Mouse (Mus musculus): ENCODE measurements at regions not wholly inside any gene's neighbourhood (a gene's known extent, or its start where the extent isn't known, plus 50 kb on each side); places are given as distances from the start of the nearest gene placed in this dataset.

GRCm38 (mm10) chr15:36346126-36346525 is 661.4 kb downstream of the Zfp706 start:
- no peak overlapping the region for H3K27ac ChIP-seq (ENCODE audit: low read depth, low read length)
- H3K36me3 ChIP-seq (ENCODE audit: control insufficient read depth, insufficient read depth, low read length) = no peaks in the 10 kb centered on the region
- H3K4me3 ChIP-seq (ENCODE audit: low read depth, low read length) = no peak overlapping the region
- H3K4me2 ChIP-seq (replicated peaks; ENCODE audit: low read depth, low read length) = no peak overlapping the region
- no peak for DNase-seq (ENCODE audit: low spot score)
- H3K27me3 ChIP-seq (ENCODE audit: control insufficient read depth, insufficient read depth, low read length) = no peaks in the 10 kb centered on the region
- no peaks in the 10 kb centered on the region for H3K4me1 ChIP-seq (replicated peaks; ENCODE audit: control insufficient read depth, insufficient read depth, low read length)
- 88% methylated on average over 5 of the region's 5 CpGs for WGBS
- H3K9me3 ChIP-seq (ENCODE audit: control insufficient read depth, low read length) = no peaks in the 10 kb centered on the region
- no peak for ATAC-seq (ENCODE audit: low FRiP score)
- no peak overlapping the region for H3K9ac ChIP-seq (ENCODE audit: low read depth, low read length)

- ATAC-seq (ENCODE audit: low FRiP score) (no peak), DNase-seq (ENCODE audit: low spot score) (no peak)
- no peak overlapping the region for H3K27ac ChIP-seq (ENCODE audit: low read depth, low read length)
- H3K36me3 ChIP-seq (ENCODE audit: control insufficient read depth, insufficient read depth, low read length) = no peaks in the 10 kb centered on the region
- no peak overlapping the region for H3K9ac ChIP-seq (ENCODE audit: low read depth, low read length)
- H3K27me3 ChIP-seq (ENCODE audit: control insufficient read depth, insufficient read depth, low read length) = no peaks in the 10 kb centered on the region
- H3K4me2 ChIP-seq (replicated peaks; ENCODE audit: low read depth, low read length) = no peak overlapping the region
- H3K4me1 ChIP-seq (replicated peaks; ENCODE audit: control insufficient read depth, insufficient read depth, low read length) = no peaks in the 10 kb centered on the region
- H3K9me3 ChIP-seq (ENCODE audit: control insufficient read depth, low read length) = no peaks in the 10 kb centered on the region
- H3K4me3 ChIP-seq (ENCODE audit: low read depth, low read length) = no peak overlapping the region
- WGBS = 88% methylated on average over 4 of the region's 4 CpGs
These were observed 662.2 kb downstream of the Zfp706 start for GRCm38 (mm10) chr15:36345413-36345812.

DNA sequence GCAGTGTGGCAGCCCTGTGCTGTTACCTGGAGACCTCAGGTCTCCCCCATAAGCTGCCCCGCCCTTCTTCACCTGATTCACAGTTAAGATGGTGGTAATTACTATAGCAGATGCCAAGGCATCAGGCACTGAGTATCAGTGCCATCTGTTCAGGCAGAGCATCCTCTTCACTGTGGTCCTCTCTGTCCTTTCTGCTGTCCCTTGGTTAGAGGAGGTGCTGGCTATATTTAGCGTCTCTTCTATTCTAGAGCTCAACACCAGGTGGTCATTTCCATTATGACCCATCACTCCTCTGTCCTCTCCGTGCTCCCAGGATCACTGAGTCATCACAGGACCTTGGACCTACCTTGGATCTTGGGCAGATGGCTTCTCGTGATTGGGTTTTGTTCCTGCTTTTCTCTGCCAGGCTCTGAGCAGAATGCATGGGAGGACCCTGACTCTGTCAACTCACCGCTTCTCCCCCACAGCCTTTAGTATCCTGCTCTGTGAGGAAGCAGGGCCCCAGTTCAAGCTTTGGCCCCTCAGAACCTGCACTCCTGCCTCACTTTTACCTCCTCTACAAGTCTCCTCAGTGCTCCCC is 667.5 kb downstream of the Zfp706 start:
- DNase-seq (ENCODE audit: low spot score) = no peak
- H3K27me3 ChIP-seq (ENCODE audit: control insufficient read depth, insufficient read depth, low read length) = no peaks in the 10 kb centered on the region
- no peak for ATAC-seq (ENCODE audit: low FRiP score)

DNA sequence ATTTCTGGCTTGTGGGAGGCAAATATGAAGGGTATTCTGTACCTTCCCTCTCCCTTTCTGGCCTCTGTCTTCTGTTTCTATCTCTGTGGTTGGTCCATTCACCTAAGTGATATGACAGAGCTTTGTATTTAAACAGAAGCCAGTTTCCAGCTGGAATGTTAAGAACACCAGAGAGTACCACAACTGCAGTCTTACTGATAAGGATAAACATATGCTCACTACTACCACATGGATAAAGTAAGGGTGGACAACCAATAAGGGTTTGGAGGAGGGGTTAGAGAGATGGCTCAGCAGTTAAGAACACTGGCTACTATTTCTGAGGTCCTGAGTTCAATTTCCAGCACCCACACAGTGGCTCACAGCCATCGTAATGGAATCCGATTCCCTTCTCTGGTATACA is 668.8 kb downstream of the Zfp706 start:
- no peak overlapping the region for H3K9ac ChIP-seq (ENCODE audit: low read depth, low read length)
- WGBS = 85% methylated on average over 2 of the region's 2 CpGs
- H3K27ac ChIP-seq (ENCODE audit: low read depth, low read length) = no peak overlapping the region
- H3K27me3 ChIP-seq (ENCODE audit: control insufficient read depth, insufficient read depth, low read length) = no peaks in the 10 kb centered on the region
- no peaks in the 10 kb centered on the region for H3K4me1 ChIP-seq (replicated peaks; ENCODE audit: control insufficient read depth, insufficient read depth, low read length)
- no peak for DNase-seq (ENCODE audit: low spot score)
- no peaks in the 10 kb centered on the region for H3K36me3 ChIP-seq (ENCODE audit: control insufficient read depth, insufficient read depth, low read length)
- no peak overlapping the region for H3K4me2 ChIP-seq (replicated peaks; ENCODE audit: low read depth, low read length)
- no peaks in the 10 kb centered on the region for H3K9me3 ChIP-seq (ENCODE audit: control insufficient read depth, low read length)
- no peak overlapping the region for H3K4me3 ChIP-seq (ENCODE audit: low read depth, low read length)
- no peak for ATAC-seq (ENCODE audit: low FRiP score)

More for the DNA sequence above, 667.5 kb downstream of the Zfp706 start:
- H3K4me2 ChIP-seq (replicated peaks; ENCODE audit: low read depth, low read length) = no peak overlapping the region
- no peaks in the 10 kb centered on the region for H3K36me3 ChIP-seq (ENCODE audit: control insufficient read depth, insufficient read depth, low read length)
- H3K4me3 ChIP-seq (ENCODE audit: low read depth, low read length) = no peak overlapping the region
- no peaks in the 10 kb centered on the region for H3K9me3 ChIP-seq (ENCODE audit: control insufficient read depth, low read length)
- H3K4me1 ChIP-seq (replicated peaks; ENCODE audit: control insufficient read depth, insufficient read depth, low read length) = no peaks in the 10 kb centered on the region
- no peak overlapping the region for H3K27ac ChIP-seq (ENCODE audit: low read depth, low read length)
- no peak overlapping the region for H3K9ac ChIP-seq (ENCODE audit: low read depth, low read length)
- whole genome bisulfite sequencing = 86% methylated on average over 5 of the region's 5 CpGs

DNA sequence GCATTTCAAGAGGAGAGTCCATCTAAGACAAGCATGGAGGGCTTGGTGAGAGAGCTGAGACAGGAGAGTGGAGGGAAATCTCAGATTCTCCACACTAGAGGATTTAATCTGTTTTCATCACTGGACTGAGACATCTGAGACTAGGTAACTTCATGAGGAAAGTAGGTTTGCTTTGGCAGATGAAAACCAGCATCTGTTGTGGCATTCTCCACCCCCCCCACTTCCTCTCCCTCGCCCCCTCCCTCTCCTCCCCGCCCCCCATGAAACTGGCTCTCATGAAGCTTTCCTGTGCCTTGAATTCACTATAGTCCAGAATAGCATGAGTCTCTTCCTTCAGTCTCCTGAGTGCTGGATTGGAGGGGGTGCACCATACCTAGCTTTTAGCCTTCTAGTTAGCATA is 670.7 kb downstream of the Zfp706 start:
- H3K36me3 ChIP-seq (ENCODE audit: control insufficient read depth, insufficient read depth, low read length) = no peaks in the 10 kb centered on the region
- H3K9ac ChIP-seq (ENCODE audit: low read depth, low read length) = no peak overlapping the region
- ATAC-seq (ENCODE audit: low FRiP score) (no peak), DNase-seq (ENCODE audit: low spot score) (no peak)
- no peak overlapping the region for H3K27ac ChIP-seq (ENCODE audit: low read depth, low read length)
- H3K4me3 ChIP-seq (ENCODE audit: low read depth, low read length) = no peak overlapping the region
- H3K4me2 ChIP-seq (replicated peaks; ENCODE audit: low read depth, low read length) = no peak overlapping the region
- 83% methylated on average over 2 of the region's 2 CpGs for WGBS
- no peaks in the 10 kb centered on the region for H3K9me3 ChIP-seq (ENCODE audit: control insufficient read depth, low read length)
- H3K27me3 ChIP-seq (ENCODE audit: control insufficient read depth, insufficient read depth, low read length) = no peaks in the 10 kb centered on the region
- no peaks in the 10 kb centered on the region for H3K4me1 ChIP-seq (replicated peaks; ENCODE audit: control insufficient read depth, insufficient read depth, low read length)

DNA sequence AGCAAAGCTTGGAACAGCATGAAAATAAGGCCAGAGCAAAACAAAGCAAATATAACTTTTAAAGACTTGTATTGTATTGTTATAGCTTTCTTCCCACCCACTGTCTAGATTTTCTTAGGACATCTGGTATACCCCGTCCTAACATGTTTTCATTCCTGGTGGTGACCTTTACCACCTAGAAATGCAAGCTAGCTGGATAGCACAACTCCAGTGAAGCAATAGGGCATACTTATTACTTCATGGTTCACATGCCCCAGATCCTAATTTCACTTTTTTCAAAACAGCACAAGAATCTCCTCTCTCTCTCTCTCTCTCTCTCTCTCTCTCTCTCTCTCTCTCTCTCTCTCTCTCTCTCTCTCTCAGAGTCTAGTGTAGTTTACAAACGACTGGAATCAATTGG is 672.5 kb downstream of the Zfp706 start:
- no peak for DNase-seq (ENCODE audit: low spot score)
- Histone ChIP-seq H3K4me3 (ENCODE audit: low read depth, low read length) (no peak overlapping the region), H3K9me3 (ENCODE audit: control insufficient read depth, low read length) (no peaks in the 10 kb centered on the region), H3K27me3 (ENCODE audit: control insufficient read depth, insufficient read depth, low read length) (no peaks in the 10 kb centered on the region), H3K36me3 (ENCODE audit: control insufficient read depth, insufficient read depth, low read length) (no peaks in the 10 kb centered on the region), H3K4me1 (replicated peaks; ENCODE audit: control insufficient read depth, insufficient read depth, low read length) (no peaks in the 10 kb centered on the region), H3K9ac (ENCODE audit: low read depth, low read length) (no peak overlapping the region), H3K27ac (ENCODE audit: low read depth, low read length) (no peak overlapping the region), H3K4me2 (replicated peaks; ENCODE audit: low read depth, low read length) (no peak overlapping the region)
- WGBS = 50% methylated on average over 2 of the region's 2 CpGs
- ATAC-seq (ENCODE audit: low FRiP score) = no peak

DNA sequence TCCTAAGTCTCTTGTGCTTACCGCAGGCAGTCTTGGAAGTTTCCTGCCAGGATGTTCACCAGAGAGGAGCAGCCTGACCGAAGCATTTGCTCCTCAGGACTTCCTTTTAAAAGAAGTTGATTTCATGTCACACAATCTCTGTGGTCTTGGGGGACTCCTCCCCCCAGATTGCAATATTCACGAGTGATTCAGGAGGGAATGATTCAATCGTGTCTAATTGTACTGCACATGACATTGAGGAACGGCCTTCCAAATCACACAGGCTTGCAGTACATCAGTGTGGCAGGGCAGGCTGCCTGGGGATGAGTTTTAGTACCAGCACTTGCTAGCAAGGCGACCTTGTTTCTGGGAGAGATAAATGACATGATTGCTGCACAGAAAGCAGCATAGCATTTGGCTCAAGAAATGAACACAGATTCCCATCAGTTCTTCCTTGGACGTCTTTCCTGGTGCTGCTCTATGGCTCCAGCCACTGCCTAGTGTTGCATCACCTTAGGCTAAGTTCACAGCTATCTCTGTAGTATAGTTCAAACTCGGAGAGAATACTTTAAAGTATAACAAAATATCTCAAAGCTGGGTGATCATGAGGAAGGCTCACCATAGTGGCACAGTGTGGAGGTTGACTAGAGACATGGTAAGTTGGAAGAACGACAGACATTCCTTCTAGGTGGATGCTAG is 673.0 kb downstream of the Zfp706 start:
- H3K27ac ChIP-seq (ENCODE audit: low read depth, low read length) = no peak overlapping the region
- no peaks in the 10 kb centered on the region for H3K27me3 ChIP-seq (ENCODE audit: control insufficient read depth, insufficient read depth, low read length)
- no peak overlapping the region for H3K4me3 ChIP-seq (ENCODE audit: low read depth, low read length)
- H3K9me3 ChIP-seq (ENCODE audit: control insufficient read depth, low read length) = no peaks in the 10 kb centered on the region
- H3K36me3 ChIP-seq (ENCODE audit: control insufficient read depth, insufficient read depth, low read length) = no peaks in the 10 kb centered on the region
- no peak overlapping the region for H3K4me2 ChIP-seq (replicated peaks; ENCODE audit: low read depth, low read length)
- no peaks in the 10 kb centered on the region for H3K4me1 ChIP-seq (replicated peaks; ENCODE audit: control insufficient read depth, insufficient read depth, low read length)
- DNase-seq (ENCODE audit: low spot score) (no peak), ATAC-seq (ENCODE audit: low FRiP score) (no peak)
- H3K9ac ChIP-seq (ENCODE audit: low read depth, low read length) = no peak overlapping the region
- WGBS = 82% methylated on average over 9 of the region's 9 CpGs

DNA sequence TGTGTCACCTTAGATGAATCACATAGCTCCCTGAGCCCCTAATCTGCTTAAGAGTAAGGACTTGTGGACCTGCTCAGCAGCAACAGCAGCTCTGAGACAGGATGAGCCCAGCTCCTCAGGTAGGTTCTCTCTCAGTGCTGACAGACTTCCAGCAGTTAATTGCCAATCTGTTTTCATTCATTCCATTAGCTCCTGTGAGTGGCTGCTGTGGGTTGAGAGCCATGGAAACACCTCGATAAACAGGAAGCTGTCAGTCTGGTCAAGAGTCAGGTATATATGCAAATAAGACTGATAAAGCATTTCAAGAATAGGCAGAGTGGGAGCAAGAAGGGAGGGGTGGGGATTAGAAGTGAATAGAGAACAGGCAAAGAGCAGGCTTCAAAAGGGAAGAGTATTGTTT is 673.7 kb downstream of the Zfp706 start:
- no peak for DNase-seq (ENCODE audit: low spot score)
- 91% methylated on average over 1 of the region's 1 CpGs for WGBS

DNA sequence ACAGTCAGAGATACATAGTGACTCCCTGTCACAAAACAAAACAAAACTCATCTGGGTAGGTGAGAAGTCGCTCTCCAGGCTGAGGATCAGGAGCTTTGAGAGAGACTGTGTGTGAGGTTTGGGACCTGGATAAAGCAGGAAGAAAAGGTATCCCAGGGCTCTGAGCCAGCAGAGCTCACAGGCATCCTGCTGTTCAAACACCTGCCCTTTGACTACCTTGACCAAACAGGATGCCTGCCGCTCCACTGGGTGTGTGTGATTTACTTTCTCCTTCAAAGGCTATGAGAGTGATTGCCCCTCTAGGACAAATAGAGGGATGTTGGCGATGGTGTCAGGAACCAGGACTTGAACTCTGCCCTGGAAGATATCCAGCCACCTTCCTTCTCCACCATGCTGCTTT is 674.3 kb downstream of the Zfp706 start:
- H3K4me2 ChIP-seq (replicated peaks; ENCODE audit: low read depth, low read length) = no peak overlapping the region
- H3K27me3 ChIP-seq (ENCODE audit: control insufficient read depth, insufficient read depth, low read length) = no peaks in the 10 kb centered on the region
- no peak overlapping the region for H3K27ac ChIP-seq (ENCODE audit: low read depth, low read length)
- WGBS = 61% methylated on average over 3 of the region's 3 CpGs
- no peak for DNase-seq (ENCODE audit: low spot score)
- no peaks in the 10 kb centered on the region for H3K9me3 ChIP-seq (ENCODE audit: control insufficient read depth, low read length)
- H3K36me3 ChIP-seq (ENCODE audit: control insufficient read depth, insufficient read depth, low read length) = no peaks in the 10 kb centered on the region
- H3K4me1 ChIP-seq (replicated peaks; ENCODE audit: control insufficient read depth, insufficient read depth, low read length) = no peaks in the 10 kb centered on the region
- no peak overlapping the region for H3K9ac ChIP-seq (ENCODE audit: low read depth, low read length)
- no peak overlapping the region for H3K4me3 ChIP-seq (ENCODE audit: low read depth, low read length)
- no peak for ATAC-seq (ENCODE audit: low FRiP score)

More for the DNA sequence above, 673.7 kb downstream of the Zfp706 start:
- Histone ChIP-seq H3K4me3 (ENCODE audit: low read depth, low read length) (no peak overlapping the region), H3K27me3 (ENCODE audit: control insufficient read depth, insufficient read depth, low read length) (no peaks in the 10 kb centered on the region), H3K27ac (ENCODE audit: low read depth, low read length) (no peak overlapping the region), H3K36me3 (ENCODE audit: control insufficient read depth, insufficient read depth, low read length) (no peaks in the 10 kb centered on the region), H3K4me2 (replicated peaks; ENCODE audit: low read depth, low read length) (no peak overlapping the region), H3K9me3 (ENCODE audit: control insufficient read depth, low read length) (no peaks in the 10 kb centered on the region), H3K9ac (ENCODE audit: low read depth, low read length) (no peak overlapping the region), H3K4me1 (replicated peaks; ENCODE audit: control insufficient read depth, insufficient read depth, low read length) (no peaks in the 10 kb centered on the region)
- no peak for ATAC-seq (ENCODE audit: low FRiP score)
